Comparison of ENCODE assay signal across 8 mouse cellular contexts in genomic region chr11:12232041-12232742, GRCm38 (mm10).
DNase-seq lines count a peak whose midpoint lies in the region; ATAC-seq and TF ChIP-seq lines count a peak whose summit lies in the region.

No protein-coding gene starts in this region.

- H3K9ac ChIP-seq in midbrain, embryonic 12.5 days (replicated peaks): no peak overlapping the region
- no peak overlapping the region for H3K9ac ChIP-seq in midbrain, embryonic 11.5 days (ENCODE audit: low read length)
- H3K9ac ChIP-seq in forebrain, postnatal 0 days: no peak overlapping the region

- no peaks in the 10 kb centered on the region for H3K36me3 ChIP-seq in midbrain, embryonic 12.5 days
- H3K36me3 ChIP-seq in midbrain, embryonic 11.5 days (ENCODE audit: control insufficient read depth, insufficient read depth, low read length): no peaks in the 10 kb centered on the region
- no peaks in the 10 kb centered on the region for H3K36me3 ChIP-seq in forebrain, postnatal 0 days (ENCODE audit: insufficient read depth)

- ATAC-seq in midbrain, embryonic 12.5 days (ENCODE audit: low FRiP score, low read depth): peak; percentile 20; the same call in 1 of the 2 replicates
- no peak for ATAC-seq in midbrain, embryonic 11.5 days (ENCODE audit: low FRiP score)
- peak; percentile 49 for ATAC-seq in forebrain, postnatal 0 days

- no peak overlapping the region for H3K27ac ChIP-seq in midbrain, embryonic 12.5 days (replicated peaks)
- no peak overlapping the region for H3K27ac ChIP-seq in midbrain, embryonic 11.5 days (ENCODE audit: low read depth, low read length)
- no peak overlapping the region for H3K27ac ChIP-seq in forebrain, postnatal 0 days (ENCODE audit: low read depth, low read length)

- H3K27me3 ChIP-seq in midbrain, embryonic 12.5 days: no peaks in the 10 kb centered on the region
- no peaks in the 10 kb centered on the region for H3K27me3 ChIP-seq in midbrain, embryonic 11.5 days (ENCODE audit: control insufficient read depth, insufficient read depth, low read length)
- H3K27me3 ChIP-seq in forebrain, postnatal 0 days (ENCODE audit: insufficient read depth, low read length): no peaks in the 10 kb centered on the region; the same call in 1 of the 2 replicates

- no peak for DNase-seq in midbrain, embryonic 11.5 days (ENCODE audit: low spot score, missing footprints)
- DNase-seq in forebrain, postnatal 0 days: peak; percentile 69
- peak; percentile 62 to 81 for DNase-seq in layer of hippocampus, adult 18-20 months (ENCODE audit: low spot score in 2 of 2)
- peak; percentile 80 for DNase-seq in lung, postnatal 14 days
- DNase-seq in gastrocnemius, postnatal 36 days: no peak
- DNase-seq in MN1 (ENCODE audit: low spot score): no peak
- no peak for DNase-seq in B cell, adult 2 months

- no peak overlapping the region for H3K4me2 ChIP-seq in midbrain, embryonic 12.5 days (replicated peaks)
- no peak overlapping the region for H3K4me2 ChIP-seq in midbrain, embryonic 11.5 days
- H3K4me2 ChIP-seq in forebrain, postnatal 0 days (ENCODE audit: low read depth): no peak overlapping the region

- H3K4me3 ChIP-seq in midbrain, embryonic 12.5 days: no peak overlapping the region
- no peak overlapping the region for H3K4me3 ChIP-seq in midbrain, embryonic 11.5 days (ENCODE audit: low read depth, low read length)
- no peak overlapping the region for H3K4me3 ChIP-seq in forebrain, postnatal 0 days (ENCODE audit: low read depth, low read length)

- no peaks in the 10 kb centered on the region for H3K9me3 ChIP-seq in midbrain, embryonic 12.5 days
- H3K9me3 ChIP-seq in midbrain, embryonic 11.5 days (ENCODE audit: control insufficient read depth, low read length): no peaks in the 10 kb centered on the region
- H3K9me3 ChIP-seq in forebrain, postnatal 0 days (ENCODE audit: low read length): no peaks in the 10 kb centered on the region

- TF ChIP-seq CTCF in forebrain, postnatal 0 days (IDR thresholded peaks at IDR 0.05; ENCODE audit: low read depth): 0 out of 2 replicates have a peak, but pooled peaks have one; percentile 7

- intact Hi-C loops in gastrocnemius, postnatal 36 days (cut with DNase I): no loop called here

- 91% methylated on average over 10 of the region's 10 CpGs for WGBS in midbrain, embryonic 12.5 days
- 89% methylated on average over 10 of the region's 10 CpGs for WGBS in midbrain, embryonic 11.5 days
- WGBS in forebrain, postnatal 0 days: 27% methylated on average over 10 of the region's 10 CpGs

- H3K4me1 ChIP-seq in midbrain, embryonic 12.5 days: no peaks in the 10 kb centered on the region
- no peaks in the 10 kb centered on the region for H3K4me1 ChIP-seq in midbrain, embryonic 11.5 days (ENCODE audit: control insufficient read depth, insufficient read depth, low read length)
- peaks cover 11% of the 10 kb centered on the region for H3K4me1 ChIP-seq in forebrain, postnatal 0 days (ENCODE audit: insufficient read depth)

Comparison
In these comparisons a context has a peak if more than half of its experiments do, and no peak if none do; other contexts are left out.
1. DNase-seq: peak in forebrain, postnatal 0 days (single experiment), layer of hippocampus, adult 18-20 months (2 of 2) and lung, postnatal 14 days (single experiment); none in midbrain, embryonic 11.5 days (single experiment), gastrocnemius, postnatal 36 days (0 of 2), MN1 (single experiment) and B cell, adult 2 months (0 of 2).